Mouse (Mus musculus) liver, embryonic 13.5 days (tissue): ENCODE measurements around the gene Ism2. TPM values are rescaled to one million over a fixed set of nuclear protein-coding genes. Genes with fewer than 3 reads are reported as not detected.
A peak's percentile ranks its signal among the peaks of the same experiment; 100 is the strongest.

Experiments
- ATAC-seq: fragments of 200-750 bp; cut with Nextera tagmentation; 2 replicates; pipeline ENCODE4 v1.8.0; 2017; ENCODE audit warnings: low read depth, mild to moderate bottlenecking, moderate number of reproducible peaks, moderate library complexity
- DNase-seq: peaks from one replicate; pipeline ENCODE4 v3.0.0; 2022
- H3K27ac ChIP-seq: fragments of 300-500 bp; sonication (generic); 2 replicates; pipeline ENCODE4 v1.5.1; 2015; ENCODE audit warnings: moderate library complexity, mild to moderate bottlenecking, inconsistent platforms
- H3K27me3 ChIP-seq: fragments of 300-500 bp; sonication (generic); 2 replicates; pipeline ENCODE4 v1.6.1; 2015; ENCODE audit warnings: mild to moderate bottlenecking, inconsistent platforms
- H3K36me3 ChIP-seq: fragments of 300-500 bp; sonication (generic); 2 replicates; pipeline ENCODE4 v1.6.1; 2015; ENCODE audit warnings: mild to moderate bottlenecking, inconsistent platforms
- H3K4me1 ChIP-seq: fragments of 300-500 bp; sonication (generic); replicated peaks from 2 replicates; pipeline ENCODE4 v1.6.1; 2015; ENCODE audit warnings: inconsistent platforms
- H3K4me2 ChIP-seq: fragments of 300-500 bp; sonication (generic); 2 replicates; pipeline ENCODE4 v1.6.1; 2015; ENCODE audit warnings: inconsistent platforms, mild to moderate bottlenecking, moderate library complexity
- H3K4me3 ChIP-seq: fragments of 300-500 bp; sonication (generic); replicated peaks from 2 replicates; pipeline ENCODE4 v1.5.1; 2015; ENCODE audit warnings: mild to moderate bottlenecking, inconsistent platforms
- H3K9ac ChIP-seq: fragments of 300-500 bp; sonication (generic); 2 replicates; pipeline ENCODE4 v1.6.1; 2015; ENCODE audit warnings: mild to moderate bottlenecking, inconsistent platforms
- H3K9me3 ChIP-seq: fragments of 300-500 bp; sonication (generic); replicated peaks from 2 replicates; pipeline ENCODE4 v1.6.1; 2016; ENCODE audit warnings: inconsistent platforms
- WGBS: fragments of 180-500 bp; shearing (Covaris S2); methylation state at CpG from one replicate; pipeline ENCODE4 v1.1.7; 2015; ENCODE audit not compliant: insufficient replicate concordance; 5-methylcytosine and 5-hydroxymethylcytosine counted together
- polyA plus RNA-seq: library from polyadenylated mRNA; unstranded; fragments of >200 nt; fragmentation: Nextera tagmentation; extraction: Ambion mirVana; gene quantifications from 2 replicates; pipeline ENCODE4 v1.2.1, GENCODE M21; 2015

Ism2 gene
- 0.27 and 0.30 TPM in 2 replicates for polyA plus RNA-seq

- DNase-seq = no peak
- under 1% methylated on average over 79 of the region's 86 CpGs for WGBS
- peak within 1 kb of the TSS; percentile 68 for H3K4me3 ChIP-seq
- H3K36me3 ChIP-seq = no peaks in the 10 kb centered on the region
- H3K4me1 ChIP-seq = peaks cover 17% of the 10 kb centered on the region
- ATAC-seq = peak; percentile 56
- H3K9ac ChIP-seq = peak within 1 kb of the TSS; percentile 67
- H3K9me3 ChIP-seq = no peaks in the 10 kb centered on the region
- peak within 1 kb of the TSS; percentile 83 for H3K4me2 ChIP-seq
- H3K27me3 ChIP-seq = peaks cover 46% of the 10 kb centered on the region
- no peak within 1 kb of the TSS for H3K27ac ChIP-seq
Observed at GRCm38 (mm10) chr12:87299657-87300440, at the start of gene Ism2. Gene Ism2, minus strand, starts transcription at chr12:87299705.

- H3K27ac ChIP-seq = no peak overlapping the region
- H3K27me3 ChIP-seq = no peaks in the 10 kb centered on the region
- H3K9ac ChIP-seq = no peak overlapping the region
- H3K4me2 ChIP-seq = no peak overlapping the region
- H3K36me3 ChIP-seq = peaks cover 16% of the 10 kb centered on the region
- H3K9me3 ChIP-seq = no peaks in the 10 kb centered on the region
- 72% methylated on average over 2 of the region's 2 CpGs for WGBS
- H3K4me1 ChIP-seq = 0 out of 2 replicates have a peak, but pooled peaks cover 5% of the 10 kb centered on the region
- ATAC-seq (no peak), DNase-seq (no peak)
- H3K4me3 ChIP-seq = no peak overlapping the region
Observed at GRCm38 (mm10) chr12:87348029-87348428, 48.5 kb upstream of the Ism2 start.

- Histone ChIP-seq H3K4me3 (no peak overlapping the region), H3K9ac (no peak overlapping the region), H3K36me3 (peaks cover 16% of the 10 kb centered on the region), H3K4me2 (no peak overlapping the region), H3K4me1 (0 out of 2 replicates have a peak, but pooled peaks cover 5% of the 10 kb centered on the region), H3K9me3 (no peaks in the 10 kb centered on the region), H3K27ac (no peak overlapping the region), H3K27me3 (no peaks in the 10 kb centered on the region)
- DNase-seq (no peak), ATAC-seq (no peak)
- 81% methylated on average over 2 of the region's 2 CpGs for WGBS
Observed at GRCm38 (mm10) chr12:87347511-87347910, 48.0 kb upstream of the Ism2 start.

- Histone ChIP-seq H3K9ac (no peak overlapping the region), H3K36me3 (peaks cover 31% of the 10 kb centered on the region), H3K4me1 (peaks cover 5% of the 10 kb centered on the region; the same call in 1 of the 2 replicates), H3K27me3 (no peaks in the 10 kb centered on the region), H3K4me2 (no peak overlapping the region), H3K4me3 (no peak overlapping the region), H3K27ac (no peak overlapping the region), H3K9me3 (no peaks in the 10 kb centered on the region)
- ATAC-seq (no peak), DNase-seq (no peak)
Observed at GRCm38 (mm10) chr12:87343084-87343605, 43.6 kb upstream of the Ism2 start.

GRCm38 (mm10) chr12:87338082-87338481 is 38.6 kb upstream of the Ism2 start:
- ATAC-seq (no peak), DNase-seq (no peak)
- no peak overlapping the region for H3K27ac ChIP-seq
- H3K36me3 ChIP-seq = peaks cover 17% of the 10 kb centered on the region
- no peak overlapping the region for H3K9ac ChIP-seq
- H3K27me3 ChIP-seq = no peaks in the 10 kb centered on the region
- no peak overlapping the region for H3K4me3 ChIP-seq
- no peaks in the 10 kb centered on the region for H3K9me3 ChIP-seq
- 71% methylated on average over 4 of the region's 4 CpGs for WGBS
- no peak overlapping the region for H3K4me2 ChIP-seq
- no peaks in the 10 kb centered on the region; the same call in 1 of the 2 replicates for H3K4me1 ChIP-seq

- WGBS = 35% methylated on average over 2 of the region's 2 CpGs
- DNase-seq = no peak
Observed at GRCm38 (mm10) chr12:87334886-87335285, 35.4 kb upstream of the Ism2 start.

GRCm38 (mm10) chr12:87333794-87334193 is 34.3 kb upstream of the Ism2 start:
- no peak for ATAC-seq
- H3K4me3 ChIP-seq = no peak overlapping the region

More at GRCm38 (mm10) chr12:87334886-87335285, 35.4 kb upstream of the Ism2 start:
- Histone ChIP-seq H3K27ac (no peak overlapping the region), H3K9ac (no peak overlapping the region), H3K4me1 (peaks cover 7% of the 10 kb centered on the region; the same call in 1 of the 2 replicates), H3K27me3 (no peaks in the 10 kb centered on the region), H3K9me3 (no peaks in the 10 kb centered on the region), H3K4me2 (no peak overlapping the region), H3K36me3 (peaks cover 7% of the 10 kb centered on the region; the same call in 1 of the 2 replicates), H3K4me3 (no peak overlapping the region)
- ATAC-seq = no peak

GRCm38 (mm10) chr12:87332511-87332910 is 33.0 kb upstream of the Ism2 start:
- Histone ChIP-seq H3K9me3 (no peaks in the 10 kb centered on the region), H3K4me2 (no peak overlapping the region), H3K4me3 (no peak overlapping the region), H3K27me3 (no peaks in the 10 kb centered on the region), H3K4me1 (peaks cover 17% of the 10 kb centered on the region; the same call in 1 of the 2 replicates), H3K36me3 (0 out of 2 replicates have a peak, but pooled peaks cover 2% of the 10 kb centered on the region), H3K27ac (no peak overlapping the region), H3K9ac (no peak overlapping the region)
- DNase-seq (no peak), ATAC-seq (no peak)
- 75% methylated on average over 4 of the region's 4 CpGs for WGBS

More at GRCm38 (mm10) chr12:87333794-87334193, 34.3 kb upstream of the Ism2 start:
- Histone ChIP-seq H3K27ac (no peak overlapping the region), H3K4me2 (no peak overlapping the region), H3K4me1 (peaks cover 9% of the 10 kb centered on the region; the same call in 1 of the 2 replicates), H3K36me3 (0 out of 2 replicates have a peak, but pooled peaks cover 2% of the 10 kb centered on the region), H3K9me3 (no peaks in the 10 kb centered on the region), H3K9ac (no peak overlapping the region), H3K27me3 (no peaks in the 10 kb centered on the region)
- no peak for DNase-seq

- H3K9me3 ChIP-seq = no peaks in the 10 kb centered on the region
- H3K27ac ChIP-seq = no peak overlapping the region
- WGBS = 25% methylated on average over 5 of the region's 5 CpGs
- no peak overlapping the region for H3K4me2 ChIP-seq
- DNase-seq (no peak), ATAC-seq (no peak)
- peaks cover 19% of the 10 kb centered on the region; the same call in 1 of the 2 replicates for H3K4me1 ChIP-seq
- H3K4me3 ChIP-seq = no peak overlapping the region
- H3K36me3 ChIP-seq = 0 out of 2 replicates have a peak, but pooled peaks cover 2% of the 10 kb centered on the region
- no peaks in the 10 kb centered on the region for H3K27me3 ChIP-seq
- no peak overlapping the region for H3K9ac ChIP-seq
Observed at GRCm38 (mm10) chr12:87331908-87332307, 32.4 kb upstream of the Ism2 start.

- no peak overlapping the region for H3K9ac ChIP-seq
- H3K27ac ChIP-seq = no peak overlapping the region
- WGBS = 60% methylated on average over 6 of the region's 6 CpGs
- H3K27me3 ChIP-seq = no peaks in the 10 kb centered on the region
- DNase-seq (no peak), ATAC-seq (no peak)
- no peak overlapping the region for H3K4me3 ChIP-seq
- H3K4me2 ChIP-seq = no peak overlapping the region
- H3K9me3 ChIP-seq = no peaks in the 10 kb centered on the region
- peaks cover 19% of the 10 kb centered on the region; the same call in 1 of the 2 replicates for H3K4me1 ChIP-seq
- H3K36me3 ChIP-seq = 0 out of 2 replicates have a peak, but pooled peaks cover 3% of the 10 kb centered on the region
Observed at GRCm38 (mm10) chr12:87331053-87331456, 31.6 kb upstream of the Ism2 start.

GRCm38 (mm10) chr12:87330213-87330612 is 30.7 kb upstream of the Ism2 start:
- H3K4me3 ChIP-seq = no peak overlapping the region
- H3K36me3 ChIP-seq = 0 out of 2 replicates have a peak, but pooled peaks cover 3% of the 10 kb centered on the region
- no peak overlapping the region for H3K27ac ChIP-seq
- H3K9ac ChIP-seq = no peak overlapping the region
- 30% methylated on average over 2 of the region's 2 CpGs for WGBS
- no peak for ATAC-seq
- H3K4me1 ChIP-seq = peaks cover 19% of the 10 kb centered on the region; the same call in 1 of the 2 replicates
- no peak for DNase-seq
- no peak overlapping the region for H3K4me2 ChIP-seq
- no peaks in the 10 kb centered on the region for H3K9me3 ChIP-seq
- H3K27me3 ChIP-seq = no peaks in the 10 kb centered on the region
